Mouse (Mus musculus) limb, embryonic 15.5 days (tissue): ENCODE results near the gene Tssc4. TPM values are rescaled to one million over a fixed set of nuclear protein-coding genes. Genes with fewer than 3 reads are reported as not detected.

ENCODE experiments used
- ATAC-seq: fragments of 200-750 bp; cut with Nextera tagmentation; 2 replicates; pipeline ENCODE4 v1.8.0; 2017; ENCODE audit warnings: low read depth, moderate TSS enrichment; ENCODE audit not compliant: insufficient number of reproducible peaks, low FRiP score, low TSS enrichment
- H3K27ac ChIP-seq: fragments of 300-500 bp; sonication (generic); 2 replicates; pipeline ENCODE4 v1.5.1; 2015; ENCODE audit warnings: moderate library complexity, mild to moderate bottlenecking, inconsistent platforms
- H3K27me3 ChIP-seq: fragments of 300-500 bp; sonication (generic); 2 replicates; pipeline ENCODE4 v1.6.1; 2015; ENCODE audit warnings: inconsistent platforms
- H3K36me3 ChIP-seq: fragments of 300-500 bp; sonication (generic); 2 replicates; pipeline ENCODE4 v1.6.1; 2015; ENCODE audit warnings: inconsistent platforms
- H3K4me1 ChIP-seq: fragments of 300-500 bp; sonication (generic); 2 replicates; pipeline ENCODE4 v1.6.1; 2015; ENCODE audit warnings: inconsistent platforms
- H3K4me2 ChIP-seq: fragments of 300-500 bp; sonication (generic); 2 replicates; pipeline ENCODE4 v1.6.1; 2015; ENCODE audit warnings: mild to moderate bottlenecking, inconsistent platforms
- H3K4me3 ChIP-seq: fragments of 300-500 bp; sonication (generic); 2 replicates; pipeline ENCODE4 v1.5.1; 2015; ENCODE audit warnings: mild to moderate bottlenecking, inconsistent platforms
- H3K9ac ChIP-seq: fragments of 300-500 bp; sonication (generic); 2 replicates; pipeline ENCODE4 v1.6.1; 2015; ENCODE audit warnings: inconsistent platforms
- H3K9me3 ChIP-seq: fragments of 300-500 bp; sonication (generic); 2 replicates; pipeline ENCODE4 v1.6.1; 2016; ENCODE audit warnings: inconsistent platforms
- WGBS: fragments of 180-500 bp; shearing (Covaris S2); methylation state at CpG from one replicate; pipeline ENCODE4 v1.1.7; 2015; 5-methylcytosine and 5-hydroxymethylcytosine counted together
- polyA plus RNA-seq: library from polyadenylated mRNA; unstranded; fragments of >200 nt; fragmentation: Nextera tagmentation; extraction: Ambion mirVana; gene quantifications from 2 replicates; pipeline ENCODE4 v1.2.1, GENCODE M21; 2015

Gene Tssc4
- polyA plus RNA-seq, 1 experiment from 2014 or later: 97.1 TPM

DNA sequence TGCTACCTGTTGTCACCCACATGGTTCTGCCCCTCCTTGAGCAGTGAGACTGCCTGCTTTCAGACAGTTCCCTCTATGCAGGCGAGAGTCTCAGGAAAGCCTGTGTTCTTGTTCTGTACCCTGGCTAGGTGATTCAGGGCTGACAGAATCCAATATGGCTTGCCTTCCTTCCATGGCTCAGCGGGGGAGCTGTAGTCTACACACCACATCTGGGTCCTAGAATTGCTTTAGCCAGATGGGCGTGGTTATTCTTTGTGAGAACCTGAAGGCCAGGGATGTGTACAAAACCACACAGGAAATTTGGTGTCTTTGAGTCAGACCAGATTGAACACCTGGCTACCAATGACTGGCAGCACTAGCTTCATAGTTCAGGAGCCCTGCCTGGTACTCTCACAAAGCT is 50.8 kb downstream of the Tssc4 start:
- ATAC-seq: no peak
- 67% methylated on average over 3 of the region's 3 CpGs for WGBS
- no peaks in the 10 kb centered on the region for H3K9me3 ChIP-seq
- H3K4me2 ChIP-seq: no peak overlapping the region
- H3K4me3 ChIP-seq: no peak overlapping the region
- H3K27ac ChIP-seq: 0 out of 2 replicates have a peak overlapping the region, but pooled peaks have one; percentile 7
- H3K4me1 ChIP-seq: peaks cover 42% of the 10 kb centered on the region
- no peaks in the 10 kb centered on the region for H3K27me3 ChIP-seq
- H3K9ac ChIP-seq: no peak overlapping the region
- no peaks in the 10 kb centered on the region for H3K36me3 ChIP-seq

Other genes starting within 250 kb of the Tssc4 start
- gene Th, start 138.1 kb upstream of the Tssc4 start, polyA plus RNA-seq: 0.21 and 0.47 TPM in 2 replicates
- gene Ascl2, start 100.0 kb upstream of the Tssc4 start, polyA plus RNA-seq: 1.8 TPM in 2 replicates
- 7.2 and 8.3 TPM in 2 replicates for gene Tspan32, start 64.2 kb upstream of the Tssc4 start, polyA plus RNA-seq
- 692 and 762 TPM in 2 replicates for gene Cd81, start 16.5 kb upstream of the Tssc4 start, polyA plus RNA-seq
- gene Trpm5, start 25.4 kb downstream of the Tssc4 start, polyA plus RNA-seq: 22.1 and 22.8 TPM in 2 replicates
- gene Kcnq1, start 37.1 kb downstream of the Tssc4 start, polyA plus RNA-seq: 1.1 and 2.1 TPM in 2 replicates